Mouse (Mus musculus): ENCODE data around the gene Prkrip1. TPM values are rescaled to one million over a fixed set of nuclear protein-coding genes. Genes with fewer than 3 reads are reported as not detected.

Prkrip1 gene
- total RNA-seq (2021): 31.8 and 36.4 TPM in 2 replicates
- long read RNA-seq, experiment 1, transcript Prkrip1-204 (6 exons, 3,893 nt): major isoform, 24 of 34 reads
- long read RNA-seq, experiment 1, partial matches to known transcripts: 3 of 34 reads
- long read RNA-seq, experiment 1, other reads (novel, unspliced or antisense): 7 of 34 reads
- long read RNA-seq, experiment 2, transcript Prkrip1-204 (6 exons, 3,893 nt): major isoform, 22 of 38 reads
- long read RNA-seq, experiment 2, partial matches to known transcripts: 3 of 38 reads
- long read RNA-seq, experiment 2, other reads (novel, unspliced or antisense): 13 of 38 reads

DNA sequence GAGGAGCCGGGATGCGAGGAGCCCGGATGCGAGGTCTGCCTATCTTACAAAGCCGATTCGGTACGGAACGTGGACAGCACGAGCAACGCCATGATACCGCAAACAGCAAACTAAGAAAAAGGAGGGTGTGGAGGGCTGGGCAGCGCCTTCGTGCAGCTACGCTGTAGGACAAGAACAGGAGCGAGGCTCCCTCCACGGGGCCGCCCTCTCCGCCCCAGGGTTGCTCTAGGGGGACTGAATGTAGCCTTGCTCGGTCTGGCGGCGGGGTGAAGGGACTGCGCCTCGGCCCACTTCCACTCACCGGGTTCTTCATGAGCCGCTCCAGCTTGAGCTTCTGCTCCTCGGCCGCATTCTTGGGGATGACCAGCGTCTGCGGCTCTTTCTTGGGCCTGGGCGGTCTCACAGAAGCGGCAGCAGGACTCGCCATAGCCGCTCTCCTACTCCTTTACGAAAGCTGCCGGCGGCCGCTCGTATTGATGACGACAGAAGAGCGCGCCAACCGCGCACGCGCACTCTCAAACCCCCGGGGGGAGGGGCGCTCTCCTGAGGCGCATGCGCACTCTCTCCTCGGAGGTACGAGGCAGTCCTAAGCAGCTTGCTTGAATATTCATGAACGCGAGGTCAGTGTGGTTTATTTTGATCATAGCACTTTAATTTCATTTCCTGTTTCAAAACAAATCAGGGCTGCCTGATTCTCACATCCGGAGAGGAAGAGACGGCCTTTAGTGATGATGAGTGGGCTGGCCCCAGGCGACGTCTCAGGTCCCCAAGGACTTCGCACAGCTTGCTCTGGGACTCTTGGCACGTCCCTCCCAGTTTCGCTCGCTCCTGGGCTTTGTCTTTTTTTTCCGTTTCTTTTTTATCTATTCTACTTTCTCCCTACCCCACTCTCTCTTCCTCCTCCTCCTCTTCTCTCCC, at the start of gene Prkrip1:
Gene Prkrip1, minus strand, starts transcription at position 490 of the 918 bp plus-strand sequence.
- DNase-seq: peak; percentile 96

DNA sequence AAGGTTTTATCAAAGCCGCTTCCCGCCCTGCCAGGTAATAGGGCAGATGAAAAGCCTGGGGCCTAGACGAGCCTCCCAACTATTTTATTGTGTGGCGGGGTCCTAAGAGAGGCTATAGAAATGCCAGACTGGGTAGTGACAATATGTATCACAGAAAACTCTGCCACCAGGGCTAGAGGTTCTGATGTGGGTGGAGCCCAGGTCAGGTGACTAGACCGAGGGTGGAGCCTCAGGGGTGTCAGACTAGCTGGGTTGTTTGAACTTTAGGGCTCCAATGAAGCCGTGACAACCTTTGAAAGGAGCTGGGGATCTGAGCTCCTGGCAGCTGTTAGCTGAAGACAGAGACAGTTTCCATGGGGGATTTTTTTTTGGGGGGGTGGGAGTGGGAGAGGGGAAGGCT, 49.7 kb upstream of the Prkrip1 start:
- no peak for DNase-seq

GRCm38 (mm10) chr5:136246452-136246838, 47.7 kb upstream of the Prkrip1 start, which contains the start of gene Sh2b2:
Gene Sh2b2 (minus strand): TSS chr5:136246556.
- DNase-seq: no peak

- no peak for DNase-seq
Observed at GRCm38 (mm10) chr5:136245541-136246451, 47.0 kb upstream of the Prkrip1 start.

DNA sequence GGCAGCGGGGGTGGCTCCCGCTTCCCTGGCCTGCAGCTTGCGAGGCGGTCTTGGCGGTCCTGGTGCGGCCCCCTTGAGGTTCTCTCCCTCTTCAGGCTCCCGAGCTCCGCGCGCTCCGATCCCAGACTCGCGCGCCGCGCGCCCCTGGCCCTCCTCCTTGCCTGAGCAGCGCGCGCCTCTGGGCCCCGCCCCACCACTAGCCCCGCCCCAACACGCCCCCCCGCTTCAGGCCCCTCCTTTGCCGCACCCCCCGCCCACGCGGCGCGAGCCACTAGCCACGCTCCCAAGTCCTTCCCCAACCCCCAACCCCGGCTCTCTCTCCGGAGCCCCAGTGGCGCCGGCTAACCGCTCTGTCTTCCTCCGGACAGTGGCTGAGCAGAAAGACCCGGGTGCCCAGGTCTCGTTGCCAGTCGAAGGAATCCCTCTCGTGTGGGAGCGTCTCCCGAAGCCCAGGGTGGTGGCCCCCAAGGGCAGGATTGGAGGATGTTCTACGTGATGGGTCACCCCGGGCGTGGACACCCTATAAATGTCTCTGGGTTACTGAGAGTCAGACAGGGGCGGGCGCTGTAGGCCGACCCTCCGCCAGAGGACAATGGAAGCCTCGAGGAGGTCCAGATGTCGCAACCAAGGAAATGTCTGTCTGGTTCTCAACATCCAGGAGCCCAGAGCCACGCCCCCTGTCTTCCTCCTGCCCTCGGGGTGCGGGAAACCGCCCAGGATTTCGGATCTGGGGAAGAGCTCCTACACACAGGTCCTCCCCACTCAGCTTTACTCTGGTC, 46.2 kb upstream of the Prkrip1 start:
- peak; percentile 94 for DNase-seq

GRCm38 (mm10) chr5:136243851-136244761, 45.3 kb upstream of the Prkrip1 start:
- peak; percentile 66 for DNase-seq

DNA sequence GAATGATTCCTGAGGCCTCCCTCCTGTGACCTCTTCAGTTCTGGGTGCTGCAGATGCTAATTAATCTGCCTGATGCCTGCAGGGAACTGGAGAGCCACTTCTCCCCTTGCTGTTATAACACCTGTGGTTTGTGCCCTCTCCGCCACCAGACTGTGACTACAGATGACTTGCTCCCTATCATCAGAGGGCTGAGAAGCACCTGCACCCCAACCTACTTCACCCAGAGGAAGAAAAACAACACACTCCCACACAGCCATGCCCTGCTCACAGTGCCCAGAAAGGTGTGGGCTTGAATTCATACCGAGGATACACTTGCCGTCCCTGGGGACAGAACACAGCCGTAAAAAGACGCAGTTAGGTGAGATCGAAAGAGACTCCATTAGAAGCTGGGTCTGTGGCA, 42.4 kb upstream of the Prkrip1 start:
- DNase-seq: no peak

- DNase-seq: no peak
Observed at GRCm38 (mm10) chr5:136240381-136240780, 41.6 kb upstream of the Prkrip1 start.

DNA sequence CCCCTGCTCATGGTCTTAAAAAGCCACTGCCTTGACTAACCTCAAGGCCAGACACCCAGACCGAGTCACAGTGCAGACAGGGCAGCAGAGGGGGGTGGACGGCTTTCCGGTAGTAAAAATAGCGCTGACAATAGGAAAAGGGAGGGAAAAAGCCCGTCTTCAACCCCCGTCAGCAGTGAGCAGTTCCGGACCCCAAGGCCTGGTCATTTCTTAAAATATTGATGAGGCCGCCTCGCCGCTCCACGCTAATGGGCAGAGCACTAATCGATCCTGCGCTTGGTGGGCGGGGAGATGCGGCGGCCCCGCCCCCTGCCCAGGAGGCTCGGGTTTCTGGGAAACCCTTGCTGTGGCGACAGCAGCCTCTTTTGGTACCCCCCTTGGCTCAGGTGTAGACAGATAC, 38.8 kb upstream of the Prkrip1 start:
- DNase-seq: no peak

GRCm38 (mm10) chr5:136236611-136237010, 37.8 kb upstream of the Prkrip1 start:
- DNase-seq: peak; percentile 62

- DNase-seq: no peak
Observed at GRCm38 (mm10) chr5:136230348-136231035, 31.7 kb upstream of the Prkrip1 start.

DNA sequence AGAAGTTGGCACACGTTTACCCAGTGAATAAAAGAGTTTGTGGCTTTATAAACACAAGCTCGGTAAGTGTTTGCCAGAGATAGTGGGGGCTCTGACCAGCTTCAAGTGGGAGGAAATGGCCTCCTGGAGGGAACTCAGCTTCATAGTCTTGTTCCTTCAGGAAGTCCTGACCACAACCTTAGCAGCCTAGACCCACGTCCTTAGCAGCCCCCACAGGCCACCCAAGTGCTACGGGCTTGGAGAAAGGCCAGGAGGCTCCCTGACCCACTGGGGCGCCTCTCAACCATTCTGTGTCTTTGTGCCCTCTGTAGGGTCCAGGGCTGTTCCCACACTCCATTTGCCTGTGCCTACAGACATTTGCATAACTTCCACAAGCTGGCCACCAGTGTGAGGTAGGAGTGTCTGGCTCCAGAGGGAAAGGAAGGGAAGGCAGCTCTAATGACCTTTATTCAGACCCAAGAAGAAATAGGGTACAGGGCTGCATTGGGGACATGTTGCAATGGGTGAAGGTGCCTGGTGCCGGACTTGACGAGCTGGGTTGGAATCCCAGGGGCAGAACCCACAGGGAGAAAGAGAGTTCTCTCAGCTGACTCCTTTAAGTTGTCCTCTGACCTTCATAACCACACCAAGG, 27.6 kb upstream of the Prkrip1 start:
- DNase-seq: peak; percentile 51

GRCm38 (mm10) chr5:136218585-136218984, 19.8 kb upstream of the Prkrip1 start:
- DNase-seq: no peak

DNA sequence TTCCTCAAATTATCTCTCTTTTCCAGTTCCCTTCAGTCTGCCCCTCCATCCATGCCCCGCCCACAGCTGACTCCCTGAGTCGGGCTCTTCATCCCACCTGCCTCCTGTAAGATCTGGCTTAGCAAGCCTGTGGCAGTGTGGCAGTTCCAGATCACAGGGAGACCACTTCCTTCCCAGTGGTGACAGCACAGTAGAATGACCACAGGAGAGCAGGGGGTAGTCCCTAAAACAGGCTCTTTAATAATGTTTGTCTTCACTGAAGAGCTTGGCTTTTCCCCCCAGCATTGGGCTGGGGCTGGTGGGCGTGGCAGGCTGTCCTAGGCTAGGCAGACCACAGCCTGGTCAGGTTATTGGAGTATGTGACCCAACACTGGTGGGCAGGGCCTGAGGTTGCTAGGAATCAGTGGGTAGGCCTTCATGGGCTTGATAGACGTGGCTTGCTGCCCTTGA, 19.2 kb upstream of the Prkrip1 start:
- DNase-seq: peak; percentile 19

DNA sequence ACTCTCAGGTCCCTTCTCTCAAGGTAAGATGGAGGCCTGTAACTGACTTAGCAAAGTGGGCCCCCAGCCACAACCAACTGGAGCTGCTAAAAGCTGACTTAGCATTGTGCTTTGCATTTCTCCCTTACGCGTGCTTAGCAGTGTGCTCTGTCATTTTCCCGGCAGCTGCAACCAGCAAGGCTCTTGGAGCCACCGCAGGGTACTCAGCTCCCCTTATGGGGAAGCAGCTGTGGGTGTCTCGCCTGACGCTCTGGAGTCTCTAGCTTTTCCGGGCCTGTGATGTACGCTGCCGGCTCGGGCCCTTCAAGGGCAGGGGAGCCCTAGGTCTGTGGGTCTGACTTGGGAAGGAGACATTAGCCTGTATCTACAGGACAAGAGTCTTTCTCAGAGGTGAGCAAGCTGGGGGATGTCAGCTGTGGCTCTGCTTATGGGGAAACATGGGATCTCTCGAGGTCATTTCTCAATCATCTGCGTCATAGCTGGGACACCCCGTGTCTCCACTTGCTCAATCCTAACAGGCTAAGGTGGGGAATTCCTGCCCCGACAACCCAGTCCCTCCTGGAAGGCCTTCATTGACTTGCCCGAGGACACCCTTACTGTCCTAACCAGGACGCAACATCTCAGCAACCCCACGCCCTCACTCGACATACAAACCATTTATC, 18.4 kb upstream of the Prkrip1 start:
- DNase-seq: peak; percentile 43

- peak; percentile 72 for DNase-seq
Observed at GRCm38 (mm10) chr5:136215958-136216357, 17.2 kb upstream of the Prkrip1 start.

DNA sequence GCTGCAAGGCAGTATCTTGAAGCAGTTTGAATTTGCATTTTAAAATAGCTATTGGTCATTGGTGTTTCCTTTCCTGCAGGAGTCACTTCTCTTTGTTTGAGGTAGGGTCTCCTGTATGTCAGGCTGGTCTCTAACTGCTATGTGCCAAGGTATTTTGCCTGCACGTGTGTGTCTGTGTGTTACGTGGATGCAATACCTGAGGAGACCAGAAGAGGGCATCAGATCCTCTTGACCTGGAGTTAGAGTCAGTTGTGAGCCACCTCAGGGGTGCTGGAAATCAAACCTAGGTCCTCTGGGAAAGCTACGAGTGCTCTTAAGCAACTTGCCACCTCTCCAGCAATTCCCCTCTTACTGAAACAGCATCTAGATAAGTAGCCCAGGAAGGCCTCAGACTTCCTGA, 16.4 kb upstream of the Prkrip1 start:
- no peak for DNase-seq

GRCm38 (mm10) chr5:136213716-136214115, 15.0 kb upstream of the Prkrip1 start:
- peak; percentile 73 for DNase-seq
